Mouse (Mus musculus): ENCODE measurements around the gene Eif4g2.
A peak's percentile ranks its signal among the peaks of the same experiment; 100 is the strongest.

The Eif4g2 gene

GRCm38 (mm10) chr7:111069439-111070166, 13.2 kb downstream of the Eif4g2 start:
- peak; percentile 82 for DNase-seq

GRCm38 (mm10) chr7:111068181-111068580, 14.6 kb downstream of the Eif4g2 start:
- DNase-seq: peak; percentile 90

DNA sequence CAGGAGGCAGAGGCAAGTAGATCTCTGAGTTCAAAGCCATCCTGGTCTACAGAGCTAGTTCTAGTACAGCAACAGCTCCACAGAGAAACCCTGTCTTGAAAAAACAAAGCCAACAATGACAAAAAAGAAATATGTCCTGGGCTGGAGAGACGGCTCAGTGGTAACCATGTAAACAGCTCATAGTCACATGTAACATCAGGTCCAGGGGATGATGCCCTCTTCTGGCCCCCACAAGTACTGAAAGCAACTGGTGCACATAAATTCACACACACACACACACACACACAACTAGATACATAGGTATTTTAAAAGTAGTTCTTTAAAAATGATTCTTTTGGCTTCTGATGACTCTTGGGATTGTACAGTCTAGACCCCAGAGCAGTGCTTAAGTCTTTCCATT, 19.9 kb downstream of the Eif4g2 start:
- no peak for DNase-seq

DNA sequence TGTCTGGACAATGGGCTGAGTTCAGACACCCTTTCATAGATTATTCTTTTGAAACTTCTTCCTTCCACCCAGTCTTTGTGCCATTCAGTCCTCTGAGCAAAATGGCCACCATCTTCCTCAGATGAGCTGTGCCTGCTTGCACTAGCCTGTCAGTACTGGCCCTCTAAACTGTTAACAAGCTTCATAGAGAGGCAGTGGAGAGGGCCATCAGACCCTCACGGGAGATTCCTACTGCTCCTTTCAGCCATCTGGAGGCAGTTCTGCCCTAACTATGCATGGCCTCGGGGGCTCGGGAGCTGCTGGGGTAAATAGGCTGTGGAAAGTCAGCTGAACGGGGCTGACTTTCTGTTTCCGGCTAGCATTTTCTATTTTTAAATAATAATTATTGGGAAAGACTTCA, 23.3 kb downstream of the Eif4g2 start:
- peak; percentile 74 for DNase-seq

GRCm38 (mm10) chr7:111055984-111056657, 26.7 kb downstream of the Eif4g2 start:
- DNase-seq: peak; percentile 42

GRCm38 (mm10) chr7:111055221-111055620, 27.6 kb downstream of the Eif4g2 start:
- peak; percentile 97 for DNase-seq

DNA sequence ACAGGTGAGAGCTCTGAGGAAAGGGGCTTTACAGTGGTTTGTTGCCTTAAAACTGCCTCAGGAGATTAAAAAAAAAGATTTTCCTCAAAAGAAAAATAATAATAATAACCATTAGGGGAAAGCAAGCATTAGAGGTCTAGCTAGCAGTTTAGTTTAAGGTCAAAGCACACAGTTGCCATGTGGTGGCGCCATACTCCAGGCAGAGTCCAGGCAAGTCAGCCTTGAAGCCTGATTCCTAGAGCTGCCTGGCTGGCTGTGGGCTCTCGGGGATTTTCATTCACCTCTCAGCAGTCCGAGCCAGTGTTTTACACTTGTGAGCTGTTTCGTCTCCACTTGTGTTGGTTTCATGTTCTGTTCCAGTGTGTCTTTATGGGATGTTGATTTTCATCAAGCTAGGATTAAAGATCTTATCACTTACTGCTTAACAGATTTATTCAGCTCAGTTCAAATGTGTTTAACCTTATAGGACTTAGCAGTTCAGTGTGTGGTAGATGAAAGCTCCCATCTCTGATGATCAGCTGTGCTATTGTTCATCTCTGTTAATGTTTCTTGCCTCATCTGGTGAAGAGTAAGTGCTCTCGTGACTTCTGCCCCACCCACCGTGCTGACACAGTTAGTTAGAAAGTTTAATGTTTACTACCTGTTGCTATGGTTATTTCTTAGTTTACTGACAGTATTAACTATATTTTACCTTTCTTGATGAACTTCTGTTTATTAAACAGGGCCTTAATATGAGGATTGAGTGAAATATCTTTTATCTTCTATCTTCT, 33.0 kb downstream of the Eif4g2 start:
- peak; percentile 91 for DNase-seq

DNA sequence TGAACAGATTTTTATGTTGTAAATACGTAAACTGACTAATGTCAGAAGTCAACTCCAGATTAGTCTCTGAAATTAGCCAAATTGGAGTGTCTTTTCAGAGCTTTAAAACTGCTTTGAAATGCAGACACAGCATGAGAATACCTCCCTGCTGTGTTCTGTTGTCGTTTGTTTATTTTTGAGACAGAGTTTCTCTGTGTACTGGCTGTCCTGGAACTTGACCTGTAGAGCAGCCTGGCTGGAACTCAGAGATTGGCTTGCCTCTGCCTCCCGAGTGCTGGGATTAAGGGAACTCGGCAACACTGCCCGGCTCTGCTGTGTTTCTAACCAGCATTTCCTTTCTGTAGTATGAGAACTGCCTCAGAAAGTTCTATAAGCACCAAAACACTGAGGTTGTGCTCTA, 33.9 kb downstream of the Eif4g2 start:
- DNase-seq: no peak

- DNase-seq: no peak
These were observed 53.7 kb downstream of the Eif4g2 start for GRCm38 (mm10) chr7:111029046-111029553.

DNA sequence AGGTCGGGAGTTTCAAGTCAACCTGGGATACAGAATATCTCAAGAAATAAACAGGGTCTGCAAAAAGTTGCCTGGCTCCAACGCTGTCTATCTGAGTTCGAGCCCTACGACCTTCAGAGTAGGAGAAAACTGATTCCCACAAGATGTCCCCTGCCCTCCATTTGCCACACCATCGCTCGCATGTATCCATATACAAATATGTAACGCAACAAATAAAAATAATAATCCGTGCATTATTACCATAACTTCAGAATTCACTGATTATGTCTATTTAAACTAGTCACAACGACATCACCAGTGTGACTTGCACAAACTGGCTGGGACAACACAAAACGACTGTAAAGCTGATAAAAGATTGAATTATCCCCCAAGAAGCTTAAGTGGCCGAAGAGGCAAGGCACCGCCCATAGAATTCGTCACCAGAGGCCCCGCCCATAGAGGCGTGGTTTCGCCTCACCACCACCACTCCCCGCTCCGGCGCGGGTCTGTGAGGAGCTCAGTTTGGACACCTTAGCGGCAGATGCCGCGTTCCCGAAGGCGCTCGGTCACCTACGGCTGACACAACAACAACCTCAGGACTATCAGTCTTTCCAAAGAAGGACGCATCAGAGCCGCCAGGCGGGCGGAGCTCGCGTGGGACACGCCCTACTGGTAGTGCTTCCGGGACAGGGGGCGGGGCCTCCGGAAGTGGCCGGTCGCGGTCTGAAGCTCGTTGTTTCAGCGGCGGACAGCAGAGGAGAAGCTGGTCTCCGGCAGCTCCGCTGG, 54.4 kb downstream of the Eif4g2 start, which contains the start of gene Ctr9:
Gene Ctr9, plus strand, starts transcription at position 671 of the 765 bp plus-strand sequence.
- DNase-seq: peak; percentile 99

GRCm38 (mm10) chr7:111024912-111025311, 57.9 kb downstream of the Eif4g2 start:
- peak; percentile 83 for DNase-seq

GRCm38 (mm10) chr7:111024068-111024594, 58.7 kb downstream of the Eif4g2 start:
- peak; percentile 91 for DNase-seq

DNA sequence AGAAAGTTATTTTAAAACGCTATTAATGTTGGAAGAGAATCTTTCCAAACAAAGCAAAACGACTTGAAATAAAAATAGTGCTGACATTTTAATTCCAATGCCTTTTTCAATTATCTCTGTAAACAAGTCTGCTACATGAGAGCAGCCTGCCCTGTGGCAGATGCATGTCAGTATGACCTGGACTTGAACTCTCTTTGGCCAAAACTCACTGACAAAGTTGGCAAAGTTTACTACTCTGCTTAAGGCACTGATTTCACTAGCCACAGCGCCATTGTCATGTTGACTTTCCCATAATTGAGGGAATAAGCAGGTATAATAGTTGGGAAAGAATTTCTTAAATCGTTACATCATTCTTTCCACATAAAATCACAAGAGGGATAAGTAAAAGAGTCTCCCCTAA, 62.0 kb downstream of the Eif4g2 start:
- DNase-seq: peak; percentile 36

Measured in heart, adult 11 months (tissue).